Mouse (Mus musculus) C2C12 (cell line): Measurements from ENCODE around the gene Nif3l1.

Experiments
- CTCF ChIP-seq: IDR thresholded peaks from one replicate; pipeline ENCODE4 v1.5.1; 2011; ENCODE audit not compliant: control insufficient read depth, insufficient read depth, insufficient read length
- MYOD1 ChIP-seq: IDR thresholded peaks from one replicate; pipeline ENCODE4 v1.6.1; 2011; ENCODE audit warnings: low read depth; ENCODE audit not compliant: control insufficient read depth, insufficient read length

- TF ChIP-seq CTCF: no peak
- TF ChIP-seq MYOD1: no peak
These were observed 47.2 kb upstream of the Nif3l1 start for GRCm38 (mm10) chr1:58397731-58398130.
